Mouse (Mus musculus) kidney, embryonic 15.5 days (tissue): ENCODE measurements around the gene Slc17a4. TPM values are rescaled to one million over a fixed set of nuclear protein-coding genes. Genes with fewer than 3 reads are reported as not detected.

Source experiments
- ATAC-seq: fragments of 200-750 bp; cut with Nextera tagmentation; replicated peaks from 2 replicates; pipeline ENCODE4 v1.8.0; 2017; ENCODE audit warnings: moderate TSS enrichment; ENCODE audit not compliant: low FRiP score
- H3K27ac ChIP-seq: fragments of 300-500 bp; sonication (generic); 2 replicates; pipeline ENCODE4 v1.5.1; 2015; ENCODE audit warnings: mild to moderate bottlenecking, inconsistent platforms
- H3K27me3 ChIP-seq: fragments of 300-500 bp; sonication (generic); 2 replicates; pipeline ENCODE4 v1.6.1; 2015; ENCODE audit warnings: inconsistent platforms
- H3K36me3 ChIP-seq: fragments of 300-500 bp; sonication (generic); 2 replicates; pipeline ENCODE4 v1.6.1; 2015; ENCODE audit warnings: inconsistent platforms
- H3K4me1 ChIP-seq: fragments of 300-500 bp; sonication (generic); 2 replicates; pipeline ENCODE4 v1.6.1; 2015; ENCODE audit warnings: inconsistent platforms
- H3K4me2 ChIP-seq: fragments of 300-500 bp; sonication (generic); 2 replicates; pipeline ENCODE4 v1.6.1; 2015; ENCODE audit warnings: moderate library complexity, mild to moderate bottlenecking, inconsistent platforms
- H3K4me3 ChIP-seq: fragments of 300-500 bp; sonication (generic); replicated peaks from 2 replicates; pipeline ENCODE4 v1.5.1; 2015; ENCODE audit warnings: mild to moderate bottlenecking, inconsistent platforms
- H3K9ac ChIP-seq: fragments of 300-500 bp; sonication (generic); 2 replicates; pipeline ENCODE4 v1.6.1; 2015; ENCODE audit warnings: mild to moderate bottlenecking, inconsistent platforms
- H3K9me3 ChIP-seq: fragments of 300-500 bp; sonication (generic); replicated peaks from 2 replicates; pipeline ENCODE4 v1.6.1; 2016; ENCODE audit warnings: inconsistent platforms
- WGBS: fragments of 180-500 bp; shearing (Covaris S2); methylation state at CpG from one replicate; pipeline ENCODE4 v1.1.7; 2015; ENCODE audit warnings: mixed read lengths; 5-methylcytosine and 5-hydroxymethylcytosine counted together
- polyA plus RNA-seq: library from polyadenylated mRNA; unstranded; fragments of >200 nt; fragmentation: Nextera tagmentation; extraction: Ambion mirVana; gene quantifications from 2 replicates; pipeline ENCODE4 v1.2.1, GENCODE M21; 2015

The Slc17a4 gene
- polyA plus RNA-seq, 1 experiment from 2014 or later, result 2.7 TPM

GRCm38 (mm10) chr13:23928637-23929036 lies 13.8 kb upstream of the Slc17a4 start:
- WGBS, result 42% methylated on average over 3 of the region's 3 CpGs
- Histone ChIP-seq H3K9me3 (no peaks in the 10 kb centered on the region), H3K9ac (no peak overlapping the region), H3K4me2 (0 out of 2 replicates have a peak overlapping the region, but pooled peaks have one; percentile 10), H3K27me3 (no peaks in the 10 kb centered on the region), H3K27ac (no peak overlapping the region), H3K4me3 (no peak overlapping the region), H3K4me1 (peaks cover 8% of the 10 kb centered on the region), H3K36me3 (no peaks in the 10 kb centered on the region)
- peak; percentile 83 for ATAC-seq

GRCm38 (mm10) chr13:23925792-23926191 lies 11.0 kb upstream of the Slc17a4 start:
- no peaks in the 10 kb centered on the region for H3K9me3 ChIP-seq
- H3K9ac ChIP-seq, result no peak overlapping the region
- H3K4me1 ChIP-seq, result peaks cover 6% of the 10 kb centered on the region
- 82% methylated on average over 2 of the region's 2 CpGs for WGBS
- H3K4me3 ChIP-seq, result no peak overlapping the region
- H3K36me3 ChIP-seq, result no peaks in the 10 kb centered on the region
- no peak overlapping the region for H3K4me2 ChIP-seq
- H3K27ac ChIP-seq, result no peak overlapping the region
- no peaks in the 10 kb centered on the region for H3K27me3 ChIP-seq
- no peak for ATAC-seq

GRCm38 (mm10) chr13:23917674-23918073 lies 2.9 kb upstream of the Slc17a4 start:
- Histone ChIP-seq H3K36me3 (no peaks in the 10 kb centered on the region), H3K27me3 (no peaks in the 10 kb centered on the region), H3K4me1 (peaks cover 33% of the 10 kb centered on the region), H3K9ac (no peak overlapping the region), H3K9me3 (no peaks in the 10 kb centered on the region), H3K4me2 (no peak overlapping the region), H3K27ac (no peak overlapping the region), H3K4me3 (no peak overlapping the region)
- 81% methylated on average over 4 of the region's 4 CpGs for WGBS
- ATAC-seq, result no peak

- 0 out of 2 replicates have a peak overlapping the region, but pooled peaks have one; percentile 45 for H3K27ac ChIP-seq
- 0 out of 2 replicates have a peak, but pooled peaks have one; percentile 40 for ATAC-seq
- 62% methylated on average over 1 of the region's 1 CpGs for WGBS
Measured at GRCm38 (mm10) chr13:23916132-23916531, 1.3 kb upstream of the Slc17a4 start.

GRCm38 (mm10) chr13:23913791-23914306 lies 960 bp downstream of the Slc17a4 start:
- peaks cover 33% of the 10 kb centered on the region for H3K4me1 ChIP-seq
- no peak overlapping the region for H3K4me3 ChIP-seq
- no peaks in the 10 kb centered on the region for H3K27me3 ChIP-seq
- peak overlapping the region; percentile 81 for H3K27ac ChIP-seq
- no peak overlapping the region for H3K9ac ChIP-seq
- H3K4me2 ChIP-seq, result peak overlapping the region; percentile 41
- H3K9me3 ChIP-seq, result no peaks in the 10 kb centered on the region
- 12% methylated on average over 6 of the region's 6 CpGs for WGBS
- ATAC-seq, result peak; percentile 90
- H3K36me3 ChIP-seq, result no peaks in the 10 kb centered on the region

More at GRCm38 (mm10) chr13:23916132-23916531, 1.3 kb upstream of the Slc17a4 start:
- peaks cover 33% of the 10 kb centered on the region for H3K4me1 ChIP-seq
- no peaks in the 10 kb centered on the region for H3K36me3 ChIP-seq
- H3K9me3 ChIP-seq, result no peaks in the 10 kb centered on the region
- H3K4me3 ChIP-seq, result no peak overlapping the region
- no peak overlapping the region for H3K4me2 ChIP-seq
- H3K9ac ChIP-seq, result no peak overlapping the region
- H3K27me3 ChIP-seq, result no peaks in the 10 kb centered on the region

- no peak overlapping the region for H3K4me3 ChIP-seq
- H3K4me1 ChIP-seq, result peaks cover 33% of the 10 kb centered on the region
- WGBS, result 82% methylated on average over 5 of the region's 5 CpGs
- H3K36me3 ChIP-seq, result no peaks in the 10 kb centered on the region
- H3K27me3 ChIP-seq, result no peaks in the 10 kb centered on the region
- no peaks in the 10 kb centered on the region for H3K9me3 ChIP-seq
- H3K27ac ChIP-seq, result no peak overlapping the region
- no peak for ATAC-seq
- H3K9ac ChIP-seq, result no peak overlapping the region
- H3K4me2 ChIP-seq, result no peak overlapping the region
Measured at GRCm38 (mm10) chr13:23911335-23911734, 3.5 kb downstream of the Slc17a4 start.

GRCm38 (mm10) chr13:23910121-23910520 lies 4.7 kb downstream of the Slc17a4 start:
- Histone ChIP-seq H3K4me2 (no peak overlapping the region), H3K27me3 (no peaks in the 10 kb centered on the region), H3K36me3 (no peaks in the 10 kb centered on the region), H3K9ac (no peak overlapping the region), H3K4me1 (peaks cover 22% of the 10 kb centered on the region), H3K27ac (no peak overlapping the region), H3K9me3 (no peaks in the 10 kb centered on the region), H3K4me3 (no peak overlapping the region)
- WGBS, result 74% methylated on average over 5 of the region's 5 CpGs
- no peak for ATAC-seq

GRCm38 (mm10) chr13:23906906-23907305 lies 7.9 kb downstream of the Slc17a4 start:
- Histone ChIP-seq H3K36me3 (no peaks in the 10 kb centered on the region), H3K4me1 (no peaks in the 10 kb centered on the region), H3K9me3 (no peaks in the 10 kb centered on the region), H3K4me3 (no peak overlapping the region), H3K27ac (no peak overlapping the region), H3K9ac (no peak overlapping the region), H3K4me2 (no peak overlapping the region), H3K27me3 (no peaks in the 10 kb centered on the region)
- no peak for ATAC-seq
- WGBS, result 92% methylated on average over 5 of the region's 5 CpGs

GRCm38 (mm10) chr13:23898242-23898641 lies 16.6 kb downstream of the Slc17a4 start:
- Histone ChIP-seq H3K9ac (no peak overlapping the region), H3K4me1 (peaks cover 10% of the 10 kb centered on the region; the same call in 1 of the 2 replicates), H3K27ac (peak overlapping the region; percentile 37; the same call in 1 of the 2 replicates), H3K9me3 (no peaks in the 10 kb centered on the region), H3K27me3 (no peaks in the 10 kb centered on the region), H3K36me3 (no peaks in the 10 kb centered on the region), H3K4me3 (no peak overlapping the region), H3K4me2 (no peak overlapping the region)
- no peak for ATAC-seq
- WGBS, result 10% methylated on average over 6 of the region's 6 CpGs

GRCm38 (mm10) chr13:23893269-23893593 lies 21.6 kb downstream of the Slc17a4 start:
- no peak overlapping the region for H3K4me2 ChIP-seq
- 75% methylated on average over 4 of the region's 4 CpGs for WGBS
- no peak overlapping the region for H3K4me3 ChIP-seq
- H3K9me3 ChIP-seq, result no peaks in the 10 kb centered on the region
- H3K4me1 ChIP-seq, result peaks cover 12% of the 10 kb centered on the region
- no peaks in the 10 kb centered on the region for H3K27me3 ChIP-seq
- ATAC-seq, result no peak
- H3K36me3 ChIP-seq, result no peaks in the 10 kb centered on the region
- no peak overlapping the region for H3K9ac ChIP-seq
- H3K27ac ChIP-seq, result no peak overlapping the region

- Histone ChIP-seq H3K9me3 (no peaks in the 10 kb centered on the region), H3K4me1 (peaks cover 7% of the 10 kb centered on the region; the same call in 1 of the 2 replicates), H3K27me3 (no peaks in the 10 kb centered on the region), H3K4me3 (no peak overlapping the region), H3K4me2 (no peak overlapping the region), H3K36me3 (no peaks in the 10 kb centered on the region), H3K27ac (no peak overlapping the region), H3K9ac (no peak overlapping the region)
- 43% methylated on average over 9 of the region's 9 CpGs for WGBS
- no peak for ATAC-seq
Measured at GRCm38 (mm10) chr13:23892592-23893268, 22.1 kb downstream of the Slc17a4 start.

- Histone ChIP-seq H3K4me3 (no peak overlapping the region), H3K36me3 (no peaks in the 10 kb centered on the region), H3K9ac (no peak overlapping the region), H3K27me3 (no peaks in the 10 kb centered on the region), H3K27ac (no peak overlapping the region), H3K9me3 (no peaks in the 10 kb centered on the region), H3K4me1 (peaks cover 6% of the 10 kb centered on the region; the same call in 1 of the 2 replicates), H3K4me2 (no peak overlapping the region)
- ATAC-seq, result no peak
- WGBS, result 35% methylated on average over 6 of the region's 6 CpGs
Measured at GRCm38 (mm10) chr13:23889011-23889605, 25.7 kb downstream of the Slc17a4 start.
